Mouse (Mus musculus): ENCODE measurements around the gene Frmd5.

DNA sequence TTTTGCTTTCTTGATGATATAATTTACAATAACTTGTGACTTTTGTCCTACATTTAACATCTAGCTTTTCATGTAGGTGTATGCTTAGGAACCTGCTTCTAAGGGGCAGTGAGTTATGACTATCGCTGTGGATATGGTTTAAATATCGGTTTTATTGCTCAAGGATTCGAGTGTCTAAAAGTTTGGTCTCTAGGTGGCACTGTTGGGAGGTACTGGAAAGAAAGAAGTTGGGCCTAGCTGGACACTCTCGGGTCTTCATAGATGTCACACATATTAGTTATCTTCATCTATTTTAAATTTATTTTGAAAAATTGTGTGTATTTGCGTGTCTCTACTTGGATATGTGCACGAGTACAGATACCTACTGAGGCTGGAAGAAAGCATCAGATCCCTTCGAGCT, 127.2 kb downstream of the Frmd5 start:
- TF ChIP-seq POLR2A (IDR thresholded peaks at IDR 0.05; ENCODE audit: low read depth, low read length) (no peak), CTCF (IDR thresholded peaks at IDR 0.05; ENCODE audit: borderline replicate concordance, insufficient read depth, low read length) (no peak)
